Mouse (Mus musculus) forebrain, embryonic 10.5 days (tissue): ENCODE data around the gene Atp2b2. TPM values are rescaled to one million over a fixed set of nuclear protein-coding genes. Genes with fewer than 3 reads are reported as not detected.

Experiments
- DNase-seq: peaks from one replicate; pipeline ENCODE4 v3.0.0-alpha.2; 2017; ENCODE audit warnings: low spot score; ENCODE audit errors: extremely low spot score
- H3K27ac ChIP-seq: fragments of 300-500 bp; sonication (generic); 2 replicates; pipeline ENCODE4 v1.5.1; 2016; ENCODE audit warnings: mild to moderate bottlenecking
- H3K27me3 ChIP-seq: fragments of 300-500 bp; sonication (generic); 2 replicates; pipeline ENCODE4 v1.6.1; 2016; ENCODE audit warnings: mild to moderate bottlenecking; ENCODE audit not compliant: poor library complexity, severe bottlenecking
- H3K36me3 ChIP-seq: fragments of 300-500 bp; sonication (generic); replicated peaks from 2 replicates; pipeline ENCODE4 v1.6.1; 2016; ENCODE audit warnings: mild to moderate bottlenecking, moderate library complexity
- H3K4me1 ChIP-seq: fragments of 300-500 bp; sonication (generic); 2 replicates; pipeline ENCODE4 v1.6.1; 2016
- H3K4me3 ChIP-seq: fragments of 300-500 bp; sonication (generic); 2 replicates; pipeline ENCODE4 v1.5.1; 2016; ENCODE audit warnings: mild to moderate bottlenecking, moderate library complexity
- H3K9me3 ChIP-seq: fragments of 300-500 bp; sonication (generic); 2 replicates; pipeline ENCODE4 v1.6.1; 2016; ENCODE audit warnings: mild to moderate bottlenecking, moderate library complexity
- WGBS: fragments of 180-500 bp; shearing (Covaris S2); methylation state at CpG from one replicate; pipeline ENCODE4 v1.1.7; 2016; 5-methylcytosine and 5-hydroxymethylcytosine counted together
- polyA plus RNA-seq: library from polyadenylated mRNA; unstranded; fragments of >200 nt; fragmentation: Nextera tagmentation; extraction: Ambion mirVana; gene quantifications from 2 replicates; pipeline ENCODE4 v1.2.1, GENCODE M21; 2016

The Atp2b2 gene
- polyA plus RNA-seq, 1 experiment from 2014 or later = 1.4 TPM

DNA sequence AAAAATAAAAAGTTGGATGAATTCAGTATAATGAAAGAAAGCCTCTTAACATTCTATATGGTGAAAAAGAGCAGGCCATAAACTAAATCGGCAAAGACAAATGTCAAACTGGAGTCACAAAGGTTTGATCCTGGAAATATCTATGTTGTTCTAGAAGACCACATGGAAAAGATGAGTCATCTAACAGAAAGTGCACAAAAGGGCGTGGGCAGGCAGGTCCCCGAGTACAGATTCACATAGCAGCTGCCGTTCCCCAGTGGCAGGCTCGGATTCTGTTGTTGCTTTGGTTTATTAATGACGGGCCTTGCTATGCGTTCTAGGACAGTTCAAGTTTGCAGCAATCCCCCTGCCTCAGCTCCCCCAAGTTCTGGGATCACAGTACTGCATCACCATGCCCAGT lies 12.9 kb upstream of the Atp2b2 start:
- no peak overlapping the region for H3K27ac ChIP-seq
- no peaks in the 10 kb centered on the region for H3K4me1 ChIP-seq
- DNase-seq = no peak
- H3K27me3 ChIP-seq = peaks cover 6% of the 10 kb centered on the region; the same call in 1 of the 2 replicates
- 89% methylated on average over 7 of the region's 7 CpGs for WGBS
- H3K4me3 ChIP-seq = no peak overlapping the region
- H3K9me3 ChIP-seq = no peaks in the 10 kb centered on the region
- no peaks in the 10 kb centered on the region for H3K36me3 ChIP-seq

DNA sequence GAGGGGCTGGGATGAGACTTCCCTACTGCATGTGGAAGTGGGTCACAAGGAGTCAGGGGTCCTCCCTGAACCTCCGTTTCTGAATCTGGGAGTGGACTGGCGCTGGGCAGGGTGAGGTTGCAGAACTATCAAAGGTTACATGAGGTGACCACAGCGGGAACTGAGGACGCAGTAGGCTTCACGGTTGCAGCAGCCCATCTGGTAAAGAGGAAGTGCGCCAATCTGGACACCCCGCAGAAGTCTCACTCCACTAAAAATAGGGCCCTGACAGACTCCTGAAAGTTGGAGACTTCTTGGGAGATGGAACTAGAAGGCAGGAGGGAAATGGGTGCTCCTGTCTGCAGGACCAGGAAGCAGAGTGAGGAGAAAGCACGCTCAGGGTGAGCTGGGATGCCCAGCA lies 2.5 kb upstream of the Atp2b2 start:
- Histone ChIP-seq H3K27me3 (peaks cover 52% of the 10 kb centered on the region), H3K27ac (no peak overlapping the region), H3K4me1 (peaks cover 13% of the 10 kb centered on the region), H3K4me3 (no peak overlapping the region), H3K36me3 (no peaks in the 10 kb centered on the region), H3K9me3 (no peaks in the 10 kb centered on the region)
- DNase-seq = no peak
- WGBS = 79% methylated on average over 8 of the region's 8 CpGs

DNA sequence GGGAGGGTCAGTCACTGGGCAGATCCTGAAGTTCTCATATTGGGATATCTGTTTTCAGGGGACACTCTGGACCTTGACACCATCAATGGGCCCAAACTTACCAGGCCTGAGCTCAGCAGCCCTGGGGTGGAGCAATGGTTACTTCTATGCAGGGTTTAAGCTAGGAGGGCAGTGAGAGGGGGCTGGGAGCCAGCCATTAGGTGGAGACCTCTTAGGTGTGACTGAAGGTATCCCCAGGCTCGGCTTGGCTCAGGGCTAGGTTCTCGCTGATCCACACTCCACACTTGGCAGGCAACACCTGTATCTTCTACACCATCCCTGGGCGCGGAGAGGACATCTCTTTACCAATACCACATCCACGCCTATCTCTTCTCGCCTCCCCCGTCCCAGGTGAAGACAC lies 423 bp upstream of the Atp2b2 start:
- H3K9me3 ChIP-seq = no peaks in the 10 kb centered on the region
- no peak for DNase-seq
- H3K36me3 ChIP-seq = no peaks in the 10 kb centered on the region
- peaks cover 13% of the 10 kb centered on the region for H3K4me1 ChIP-seq
- 87% methylated on average over 7 of the region's 7 CpGs for WGBS
- H3K27me3 ChIP-seq = peaks cover 67% of the 10 kb centered on the region
- no peak overlapping the region for H3K4me3 ChIP-seq
- H3K27ac ChIP-seq = no peak overlapping the region

DNA sequence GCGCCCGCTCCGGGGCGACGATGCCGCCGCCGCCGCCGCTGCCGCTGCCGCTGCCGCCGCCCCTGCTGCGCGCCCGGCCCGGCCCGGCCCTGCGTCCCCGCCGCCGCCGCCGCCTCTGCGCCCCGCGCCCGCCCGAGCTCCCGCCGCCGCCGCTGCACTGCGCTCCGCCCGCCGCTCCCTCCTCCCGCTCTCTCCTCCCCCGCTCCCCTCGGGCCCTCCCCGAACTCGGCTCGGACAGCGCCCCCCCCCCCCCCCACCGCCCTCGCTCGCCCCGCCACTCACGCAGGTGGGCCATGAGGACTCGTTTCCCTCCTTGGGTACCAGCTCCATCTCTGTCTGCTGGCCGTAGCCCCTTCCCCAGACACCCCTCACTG lies 515 bp downstream of the Atp2b2 start:
- WGBS = 3% methylated on average over 10 of the region's 52 CpGs
- no peak for DNase-seq
- H3K27ac ChIP-seq = peak overlapping the region; percentile 66; the same call in 1 of the 2 replicates
- peaks cover 13% of the 10 kb centered on the region for H3K4me1 ChIP-seq
- H3K27me3 ChIP-seq = peaks cover 73% of the 10 kb centered on the region
- H3K36me3 ChIP-seq = no peaks in the 10 kb centered on the region
- peak overlapping the region; percentile 71 for H3K4me3 ChIP-seq
- H3K9me3 ChIP-seq = no peaks in the 10 kb centered on the region

DNA sequence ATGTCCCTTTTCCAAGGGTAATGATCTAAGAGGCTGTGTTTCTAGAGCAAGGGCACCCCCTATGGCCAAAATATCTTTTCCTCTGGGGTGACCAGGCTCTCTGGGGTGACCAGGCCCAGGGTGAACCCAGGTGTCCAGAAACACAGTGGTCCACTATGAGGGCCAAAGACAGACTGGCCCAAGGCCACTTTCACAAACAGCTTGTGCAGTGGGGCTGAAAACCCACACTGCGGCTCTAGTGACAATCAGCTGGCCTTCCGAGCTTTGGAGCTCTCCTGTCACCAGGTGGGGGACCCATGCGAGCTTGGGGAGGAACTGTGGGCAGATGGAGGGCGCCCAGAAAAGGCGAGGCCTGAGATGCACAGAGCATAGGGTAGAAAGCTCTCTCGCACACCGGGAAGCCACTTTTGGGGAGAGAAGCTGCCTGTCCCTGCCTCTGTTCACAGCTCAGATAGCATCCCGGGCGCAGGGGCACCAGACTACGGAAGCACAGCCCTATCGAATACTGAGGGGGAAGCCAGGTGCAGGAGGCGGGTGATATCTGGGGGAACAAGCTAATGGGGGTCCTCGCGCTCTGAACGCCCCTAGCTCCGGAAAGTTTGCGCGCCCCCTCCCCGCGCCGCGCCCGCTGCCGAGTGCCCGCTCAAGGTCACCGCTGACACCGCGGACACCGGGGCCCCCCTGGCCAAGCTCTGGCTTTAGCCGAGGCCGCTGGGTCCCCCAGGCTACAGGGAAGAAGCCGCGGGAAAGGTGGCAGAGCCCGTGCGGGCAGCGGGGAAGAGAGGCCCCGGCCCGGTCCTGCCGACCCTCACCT lies 1.1 kb downstream of the Atp2b2 start:
- Histone ChIP-seq H3K27me3 (peaks cover 73% of the 10 kb centered on the region), H3K36me3 (no peaks in the 10 kb centered on the region), H3K9me3 (no peaks in the 10 kb centered on the region), H3K4me1 (peaks cover 13% of the 10 kb centered on the region), H3K4me3 (peak overlapping the region; percentile 71), H3K27ac (peak overlapping the region; percentile 66)
- peak; percentile 36 for DNase-seq
- 2% methylated on average over 33 of the region's 39 CpGs for WGBS

- no peaks in the 10 kb centered on the region for H3K36me3 ChIP-seq
- WGBS = 65% methylated on average over 3 of the region's 3 CpGs
- no peak overlapping the region for H3K27ac ChIP-seq
- H3K4me1 ChIP-seq = peaks cover 3% of the 10 kb centered on the region; the same call in 1 of the 2 replicates
- H3K27me3 ChIP-seq = peaks cover 29% of the 10 kb centered on the region
- H3K9me3 ChIP-seq = no peaks in the 10 kb centered on the region
- DNase-seq = no peak
- no peak overlapping the region for H3K4me3 ChIP-seq
Observed at GRCm38 (mm10) chr6:114035704-114036103, 6.7 kb downstream of the Atp2b2 start.

GRCm38 (mm10) chr6:114032822-114033221 lies 9.6 kb downstream of the Atp2b2 start:
- H3K9me3 ChIP-seq = no peaks in the 10 kb centered on the region
- peaks cover 3% of the 10 kb centered on the region; the same call in 1 of the 2 replicates for H3K4me1 ChIP-seq
- H3K36me3 ChIP-seq = no peaks in the 10 kb centered on the region
- 88% methylated on average over 8 of the region's 8 CpGs for WGBS
- H3K27me3 ChIP-seq = 0 out of 2 replicates have a peak, but pooled peaks cover 6% of the 10 kb centered on the region
- no peak for DNase-seq
- no peak overlapping the region for H3K4me3 ChIP-seq
- H3K27ac ChIP-seq = no peak overlapping the region

- no peak for DNase-seq
- Histone ChIP-seq H3K27ac (no peak overlapping the region), H3K36me3 (no peaks in the 10 kb centered on the region), H3K4me3 (no peak overlapping the region), H3K4me1 (no peaks in the 10 kb centered on the region), H3K27me3 (no peaks in the 10 kb centered on the region), H3K9me3 (no peaks in the 10 kb centered on the region)
- 82% methylated on average over 2 of the region's 2 CpGs for WGBS
Observed at GRCm38 (mm10) chr6:114023794-114024193, 18.6 kb downstream of the Atp2b2 start.

GRCm38 (mm10) chr6:114022104-114022503 lies 20.3 kb downstream of the Atp2b2 start:
- Histone ChIP-seq H3K27me3 (no peaks in the 10 kb centered on the region), H3K36me3 (no peaks in the 10 kb centered on the region), H3K9me3 (no peaks in the 10 kb centered on the region), H3K27ac (no peak overlapping the region; the same call in 1 of the 2 replicates), H3K4me1 (no peaks in the 10 kb centered on the region), H3K4me3 (no peak overlapping the region)
- DNase-seq = no peak
- 85% methylated on average over 9 of the region's 9 CpGs for WGBS

DNA sequence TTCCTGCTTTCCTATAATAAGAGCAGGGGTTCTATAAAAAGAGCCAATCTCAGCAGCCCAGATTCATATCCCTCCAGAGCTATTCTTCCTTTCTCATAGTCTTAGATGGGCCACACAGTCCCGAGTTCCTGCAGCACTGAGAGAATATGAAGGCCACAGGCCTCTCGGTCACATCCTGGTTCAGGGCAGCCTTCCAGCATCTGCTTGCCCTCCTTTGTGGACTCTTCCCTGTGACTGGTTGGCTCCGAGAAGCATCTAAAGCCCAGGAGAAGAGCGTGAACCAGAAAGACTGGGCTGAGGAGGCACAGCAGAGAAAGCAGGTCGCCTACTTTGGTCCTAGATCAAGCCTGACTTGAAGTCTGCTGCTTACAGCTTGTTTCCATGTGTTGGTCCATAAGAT lies 28.6 kb downstream of the Atp2b2 start:
- DNase-seq = no peak
- Histone ChIP-seq H3K4me1 (peaks cover 31% of the 10 kb centered on the region), H3K27ac (no peak overlapping the region), H3K4me3 (no peak overlapping the region), H3K27me3 (no peaks in the 10 kb centered on the region; the same call in 1 of the 2 replicates), H3K36me3 (no peaks in the 10 kb centered on the region), H3K9me3 (no peaks in the 10 kb centered on the region)
- WGBS = 86% methylated on average over 5 of the region's 5 CpGs

DNA sequence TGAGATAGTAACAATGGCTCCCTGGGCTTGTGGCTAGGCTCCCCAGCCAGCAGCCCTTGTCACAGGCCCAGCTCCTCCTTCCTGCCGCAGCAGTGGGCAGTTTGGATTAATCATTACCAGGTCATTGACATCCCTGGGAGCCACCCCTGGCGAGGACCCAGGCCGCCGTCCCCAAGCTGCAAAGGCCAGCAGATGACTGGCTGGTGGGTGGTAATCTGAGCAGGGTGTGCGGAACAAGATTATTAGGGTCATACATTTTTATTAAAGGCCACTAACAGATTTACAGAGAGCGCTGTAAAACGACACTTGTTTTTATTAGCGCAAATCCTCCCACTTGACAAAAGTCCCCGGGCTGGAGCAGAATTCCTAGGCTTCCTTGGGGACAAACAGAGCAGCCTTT lies 29.6 kb downstream of the Atp2b2 start:
- Histone ChIP-seq H3K36me3 (no peaks in the 10 kb centered on the region), H3K4me1 (peaks cover 35% of the 10 kb centered on the region), H3K27me3 (no peaks in the 10 kb centered on the region; the same call in 1 of the 2 replicates), H3K27ac (no peak overlapping the region), H3K9me3 (no peaks in the 10 kb centered on the region), H3K4me3 (no peak overlapping the region)
- DNase-seq = peak; percentile 23
- 32% methylated on average over 9 of the region's 9 CpGs for WGBS

- DNase-seq = no peak
- H3K9me3 ChIP-seq = no peaks in the 10 kb centered on the region
- no peaks in the 10 kb centered on the region for H3K36me3 ChIP-seq
- 88% methylated on average over 6 of the region's 6 CpGs for WGBS
- H3K4me1 ChIP-seq = peaks cover 35% of the 10 kb centered on the region
- no peaks in the 10 kb centered on the region; the same call in 1 of the 2 replicates for H3K27me3 ChIP-seq
- H3K27ac ChIP-seq = no peak overlapping the region
- no peak overlapping the region for H3K4me3 ChIP-seq
Observed at GRCm38 (mm10) chr6:114011976-114012375, 30.4 kb downstream of the Atp2b2 start.

DNA sequence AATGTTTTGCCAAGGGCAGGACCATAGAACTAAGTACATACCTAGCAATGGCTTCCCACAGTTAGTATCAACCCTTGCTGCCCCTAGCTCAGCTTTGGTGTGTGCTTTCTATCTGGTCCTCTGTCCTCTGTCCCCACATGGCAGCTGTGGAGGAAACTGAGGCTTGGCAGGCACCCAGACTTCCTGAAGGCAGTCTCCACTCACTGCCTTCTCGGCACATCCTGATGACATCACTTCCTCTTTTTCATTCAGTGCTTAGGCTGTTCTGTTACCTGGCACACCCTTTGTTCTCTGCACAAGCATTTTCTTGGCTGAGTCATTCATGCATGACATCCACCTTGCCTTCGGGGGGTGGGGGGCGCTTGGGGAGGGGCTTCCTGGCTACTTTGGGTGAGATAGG lies 38.6 kb downstream of the Atp2b2 start:
- peaks cover 4% of the 10 kb centered on the region; the same call in 1 of the 2 replicates for H3K4me1 ChIP-seq
- no peaks in the 10 kb centered on the region for H3K9me3 ChIP-seq
- H3K27me3 ChIP-seq = peaks cover 4% of the 10 kb centered on the region; the same call in 1 of the 2 replicates
- DNase-seq = no peak
- H3K36me3 ChIP-seq = no peaks in the 10 kb centered on the region
- WGBS = 74% methylated on average over 3 of the region's 3 CpGs
- 0 out of 2 replicates have a peak overlapping the region, but pooled peaks have one; percentile 4 for H3K27ac ChIP-seq
- H3K4me3 ChIP-seq = no peak overlapping the region
